Mouse (Mus musculus) common myeloid progenitor, adult 5-6 weeks (primary cell): ENCODE measurements at regions not wholly inside any gene's neighbourhood (a gene's known extent, or its start where the extent isn't known, plus 50 kb on each side); places are given as distances from the start of the nearest gene placed in this dataset.

Experiments
- ATAC-seq: replicated peaks from 2 replicates; pipeline ENCODE4 v1.8.0; 2016; ENCODE audit warnings: low read depth, mild to moderate bottlenecking, moderate TSS enrichment, inconsistent platforms; ENCODE audit not compliant: poor library complexity, severe bottlenecking

DNA sequence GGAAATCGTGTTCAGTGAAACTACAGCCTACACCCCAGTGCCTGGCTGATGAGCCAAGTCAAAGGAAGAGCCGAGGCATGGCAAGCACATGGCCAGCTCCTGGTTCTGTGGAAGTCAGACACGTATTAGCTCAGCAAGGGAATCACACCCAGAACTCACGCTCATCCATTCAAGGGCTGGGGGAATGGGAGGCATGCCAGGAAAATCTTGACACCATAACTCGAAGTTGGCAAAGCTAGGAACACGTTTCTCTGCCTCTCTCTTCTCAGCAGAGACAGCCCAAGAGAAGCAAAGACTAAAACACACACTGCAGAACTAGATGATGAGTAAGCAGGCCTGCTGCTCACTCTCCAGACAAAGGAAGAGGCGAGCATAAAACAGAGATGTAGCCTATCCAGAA lies 53.5 kb upstream of the Ypel5 start:
- no peak for ATAC-seq

- peak; percentile 98 for ATAC-seq
These were observed 54.5 kb upstream of the Ypel5 start for GRCm38 (mm10) chr17:72781786-72782185.

DNA sequence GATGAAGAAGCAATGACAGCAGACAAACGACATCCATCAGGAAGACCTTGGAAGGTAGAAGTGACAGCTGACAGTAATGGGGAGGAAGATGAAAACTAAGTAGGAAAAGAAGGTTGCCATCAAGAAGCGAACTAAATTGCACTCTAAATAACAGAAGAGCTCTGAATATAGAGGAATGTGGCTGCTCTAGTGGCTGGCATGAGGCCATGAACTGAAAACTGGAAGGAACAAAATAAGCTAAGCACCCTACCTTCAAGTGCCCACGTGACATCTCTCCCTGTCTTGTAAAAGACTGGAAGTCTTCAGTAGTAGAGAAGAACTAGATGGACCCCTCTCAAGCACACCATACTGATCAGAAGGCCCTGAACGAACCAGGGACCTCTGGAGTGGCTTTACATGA lies 68.0 kb upstream of the Ypel5 start:
- ATAC-seq, result no peak

- no peak for ATAC-seq
These were observed 75.3 kb upstream of the Ypel5 start for GRCm38 (mm10) chr17:72760937-72761336.

GRCm38 (mm10) chr17:72746411-72746810 lies 89.8 kb upstream of the Ypel5 start:
- no peak for ATAC-seq

GRCm38 (mm10) chr17:72733006-72733405 lies 103.2 kb upstream of the Ypel5 start:
- no peak for ATAC-seq

- no peak for ATAC-seq
These were observed 104.6 kb upstream of the Ypel5 start for GRCm38 (mm10) chr17:72731691-72732090.

DNA sequence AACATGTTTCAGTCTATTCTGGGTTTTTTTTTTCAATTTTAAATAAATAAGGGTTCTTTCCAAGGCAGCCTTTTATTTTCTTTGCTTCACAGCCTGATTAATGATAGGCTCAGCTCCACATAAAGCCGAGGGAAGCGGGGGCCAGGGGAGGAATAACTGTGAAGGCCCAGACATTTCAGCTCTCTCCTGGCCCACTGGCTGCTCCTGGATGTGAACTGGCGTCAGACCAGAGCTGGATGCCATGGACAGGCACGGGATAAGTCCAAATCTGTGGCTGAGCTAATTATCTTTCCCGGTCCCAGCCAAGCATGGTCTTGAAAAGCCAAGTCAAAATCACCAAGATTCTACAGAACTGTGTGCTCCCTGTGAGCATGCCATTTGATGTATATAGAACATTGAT lies 105.1 kb upstream of the Ypel5 start:
- ATAC-seq, result no peak

DNA sequence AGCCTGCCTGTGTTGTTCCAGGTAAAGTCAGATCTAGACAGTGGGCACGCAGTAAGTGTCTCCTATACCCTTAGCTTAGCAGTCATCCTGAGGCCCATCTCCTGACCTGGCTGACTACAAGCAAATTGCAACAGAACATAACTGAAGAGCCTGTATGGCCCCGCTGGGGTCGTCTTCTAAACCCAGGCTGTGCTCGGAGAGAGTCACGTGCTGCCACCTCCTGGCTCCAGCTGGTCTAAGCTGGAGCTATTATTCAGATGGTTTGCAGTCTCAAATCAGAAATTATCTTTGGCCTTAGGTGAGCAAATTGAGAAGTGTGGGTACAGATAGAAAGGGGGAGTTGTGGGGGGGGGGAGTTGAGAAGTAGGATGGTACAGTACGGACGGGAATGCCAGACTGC lies 115.5 kb upstream of the Ypel5 start:
- ATAC-seq, result no peak

GRCm38 (mm10) chr17:72719618-72720017 lies 115.2 kb upstream of the Alk start:
- no peak for ATAC-seq

- ATAC-seq, result no peak
These were observed 87.2 kb upstream of the Alk start for GRCm38 (mm10) chr17:72691630-72692029.

DNA sequence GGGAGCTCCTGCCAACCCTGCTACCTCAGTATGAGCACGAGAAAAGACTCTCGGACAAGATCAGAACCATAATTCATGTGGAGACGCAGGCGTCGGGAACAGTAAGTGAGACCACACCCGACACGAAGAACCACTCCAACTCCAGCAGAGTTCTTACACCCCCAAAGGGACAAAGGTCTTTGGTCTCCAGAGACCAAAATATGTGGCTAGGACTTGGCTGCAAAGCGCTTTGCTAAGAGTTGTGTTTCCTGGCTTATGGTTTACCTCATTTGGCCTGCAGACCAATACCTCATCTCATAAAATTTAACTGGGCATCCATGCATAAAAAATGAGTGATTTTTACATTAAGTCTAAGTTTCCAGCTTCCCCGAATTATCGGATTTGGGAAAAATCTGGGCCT lies 85.2 kb upstream of the Alk start:
- ATAC-seq, result no peak

DNA sequence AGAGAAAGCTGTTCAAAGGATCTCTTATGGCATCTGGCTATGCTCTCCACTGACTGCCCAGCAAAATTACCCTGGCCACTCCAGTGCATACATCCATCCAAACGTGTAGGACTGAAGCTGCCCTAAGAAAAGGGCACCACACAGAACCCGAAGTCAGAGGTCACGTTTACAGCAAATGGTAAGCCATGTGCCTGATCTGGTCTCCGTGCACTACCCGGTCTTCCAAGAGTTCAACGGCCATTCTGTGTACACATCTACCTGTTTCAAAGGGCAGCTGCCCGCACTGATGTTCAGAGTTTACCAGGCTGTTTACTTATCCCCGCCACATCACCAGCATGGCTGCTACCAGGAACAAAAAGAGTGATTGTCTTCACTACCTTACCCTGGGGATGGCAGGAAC lies 84.4 kb upstream of the Alk start:
- ATAC-seq, result no peak

GRCm38 (mm10) chr17:72674658-72675057 lies 70.2 kb upstream of the Alk start:
- ATAC-seq, result peak; percentile 56; the same call in 1 of the 2 replicates

DNA sequence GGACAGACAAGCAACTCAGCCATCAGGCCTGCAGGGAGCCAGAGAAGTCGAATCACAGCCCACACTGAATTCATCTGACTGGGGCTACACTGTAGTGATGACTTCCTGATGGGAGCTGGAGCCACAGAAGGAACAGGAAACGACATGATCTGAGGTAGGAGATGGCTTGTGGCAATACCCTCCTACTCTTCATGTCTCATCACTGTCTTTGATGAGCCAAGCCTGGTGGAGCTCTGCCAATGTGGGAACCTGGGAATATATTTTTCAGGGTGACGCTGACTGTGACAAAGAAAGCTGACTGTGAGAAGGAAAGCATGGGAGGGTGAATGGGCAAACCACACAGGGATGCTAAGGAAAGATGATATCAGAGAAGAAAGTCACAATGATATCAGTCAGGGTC lies 67.6 kb upstream of the Alk start:
- no peak for ATAC-seq

DNA sequence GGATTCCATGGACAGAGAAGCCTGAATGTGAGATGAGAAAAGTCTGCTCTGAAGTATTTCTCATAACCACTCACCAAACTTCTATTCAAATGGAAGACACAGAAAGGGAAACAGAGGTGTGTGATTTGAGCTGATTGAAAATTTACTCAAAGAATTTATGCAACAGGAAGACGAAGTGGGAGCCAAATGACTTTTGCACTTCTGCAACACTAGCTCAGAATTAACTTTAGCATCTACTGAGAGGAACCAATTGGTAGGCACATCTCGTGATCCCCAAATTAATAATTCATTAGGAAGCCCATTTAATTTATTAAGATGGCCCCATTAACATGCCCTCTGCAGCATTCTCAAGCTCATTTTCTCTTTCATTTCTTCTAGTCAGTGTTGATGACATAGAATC lies 62.5 kb upstream of the Alk start:
- no peak for ATAC-seq

GRCm38 (mm10) chr17:72661678-72662077 lies 57.3 kb upstream of the Alk start:
- no peak for ATAC-seq

DNA sequence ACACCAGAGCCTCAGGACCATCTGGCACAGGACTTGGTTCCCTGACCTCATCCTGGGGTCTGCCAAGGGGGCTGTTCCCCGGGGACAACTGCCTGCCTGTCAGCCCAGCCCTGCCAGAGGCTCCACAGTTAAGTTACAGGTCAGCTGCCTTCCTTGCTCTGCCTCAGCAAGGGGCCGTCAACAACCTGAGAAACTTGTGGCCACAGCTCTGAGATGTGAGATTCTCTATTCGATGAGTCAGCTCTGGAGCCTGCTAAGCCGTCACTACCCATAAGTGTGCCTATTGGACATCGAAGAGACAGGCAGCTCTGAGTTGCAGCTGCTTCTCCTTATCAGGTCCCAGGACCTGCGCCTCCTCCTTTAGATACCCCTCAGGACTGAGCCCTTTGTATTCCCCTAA lies 54.3 kb upstream of the Alk start:
- ATAC-seq, result no peak

- ATAC-seq, result no peak
These were observed 53.4 kb upstream of the Alk start for GRCm38 (mm10) chr17:72657826-72658225.
